Mouse (Mus musculus) lung, adult 2 months (tissue): ENCODE measurements around the gene Slc25a33.
"Not testable (repeated sequence)": the region's sequence is repeated elsewhere in the genome, so short reads cannot be mapped to it uniquely, and the experiment has no call there.

Source experiments
- CTCF ChIP-seq: fragments of 200-500 bp; IDR thresholded peaks from 2 replicates; pipeline ENCODE4 v1.5.1; 2011; ENCODE audit warnings: mild to moderate bottlenecking, low read length, control low read depth; ENCODE audit not compliant: insufficient read depth
- POLR2A ChIP-seq: fragments of 200-500 bp; IDR thresholded peaks from 2 replicates; pipeline ENCODE4 v1.6.1; 2011; ENCODE audit warnings: low read depth, mild to moderate bottlenecking, control low read depth, low read length, borderline replicate concordance; ENCODE audit errors: extremely low read depth

- not testable (repeated sequence) for TF ChIP-seq CTCF, POLR2A
Observed at GRCm38 (mm10) chr4:149749663-149750015, 24.4 kb downstream of the Slc25a33 start.
